Comparison of ENCODE assay signal across 8 mouse cellular contexts in the genomic region with DNA sequence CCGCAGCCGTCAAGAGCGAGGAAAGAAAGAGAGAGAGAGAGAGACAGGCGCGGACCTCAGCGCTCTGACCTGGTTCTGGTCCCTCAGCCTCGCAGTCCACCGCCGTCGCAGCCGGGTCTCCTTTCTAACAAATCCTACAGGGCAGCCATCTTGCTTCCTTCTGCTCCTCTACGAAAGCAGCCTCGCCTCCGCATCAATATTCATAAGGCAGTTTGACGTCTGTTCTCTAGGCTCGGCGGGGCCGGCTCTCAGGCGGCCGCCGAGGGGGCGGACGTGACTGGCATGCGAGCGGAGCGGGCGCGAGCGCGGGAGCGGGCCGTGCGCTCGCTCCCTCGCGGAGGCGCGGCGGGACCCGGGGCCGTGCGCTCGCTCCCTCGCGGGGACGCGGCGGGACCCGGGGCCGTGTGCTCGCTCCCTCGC. TPM values are rescaled to one million over a fixed set of nuclear protein-coding genes. Genes with fewer than 3 reads are reported as not detected.
DNase-seq lines count a peak whose midpoint lies in the region; ATAC-seq and TF ChIP-seq lines count a peak whose summit lies in the region.

No protein-coding gene starts in this region.

- peak; percentile 93 for ATAC-seq in embryonic facial prominence, embryonic 15.5 days (ENCODE audit: insufficient number of reproducible peaks, low FRiP score, low TSS enrichment, low read depth)
- peak; percentile 87 for ATAC-seq in heart, embryonic 11.5 days (replicated peaks; ENCODE audit: insufficient number of reproducible peaks, low FRiP score, low TSS enrichment)
- ATAC-seq in kidney, embryonic 16.5 days (ENCODE audit: low FRiP score, low TSS enrichment) = peak; percentile 95

- no peaks in the 10 kb centered on the region for H3K27me3 ChIP-seq in embryonic facial prominence, embryonic 15.5 days
- no peaks in the 10 kb centered on the region for H3K27me3 ChIP-seq in heart, embryonic 11.5 days (ENCODE audit: control insufficient read depth, insufficient read depth, low read length)
- no peaks in the 10 kb centered on the region for H3K27me3 ChIP-seq in kidney, embryonic 16.5 days (ENCODE audit: insufficient read depth, low read length)
- no peaks in the 10 kb centered on the region for H3K27me3 ChIP-seq in liver, adult 2 months (ENCODE audit: control insufficient read depth, insufficient read depth, low read length)
- H3K27me3 ChIP-seq in myocyte (ENCODE audit: control insufficient read depth, insufficient read depth, insufficient read length) = no peaks in the 10 kb centered on the region

- no peak for TF ChIP-seq CTCF in bone marrow, adult 2 months (IDR thresholded peaks at IDR 0.05; ENCODE audit: control insufficient read depth, insufficient read depth, low read length)
- TF ChIP-seq CTCF in liver, adult 2 months (IDR thresholded peaks at IDR 0.05; ENCODE audit: low read depth, low read length) = no peak

- H3K36me3 ChIP-seq in embryonic facial prominence, embryonic 15.5 days = no peaks in the 10 kb centered on the region
- no peaks in the 10 kb centered on the region for H3K36me3 ChIP-seq in heart, embryonic 11.5 days (ENCODE audit: control insufficient read depth, insufficient read depth, low read length)
- H3K36me3 ChIP-seq in kidney, embryonic 16.5 days (ENCODE audit: insufficient read depth, low read length) = no peaks in the 10 kb centered on the region
- no peaks in the 10 kb centered on the region for H3K36me3 ChIP-seq in liver, adult 2 months (ENCODE audit: control insufficient read depth, insufficient read depth, low read length)
- no peaks in the 10 kb centered on the region for H3K36me3 ChIP-seq in myocyte (ENCODE audit: control insufficient read depth, insufficient read depth)

- TF ChIP-seq POLR2A in bone marrow, adult 2 months (IDR thresholded peaks at IDR 0.05; ENCODE audit: borderline replicate concordance, control insufficient read depth, low read depth, low read length) = peak; percentile 71
- TF ChIP-seq POLR2A in liver, adult 2 months (IDR thresholded peaks at IDR 0.05; ENCODE audit: extremely low read depth, insufficient read depth, low read length) = peak; percentile 55; the same call in 1 of the 2 replicates
- peak; percentile 60 for TF ChIP-seq POLR2A in myocyte (IDR thresholded peaks at IDR 0.05; ENCODE audit: insufficient read length, low read depth)

- under 1% methylated on average over 52 of the region's 52 CpGs for WGBS in bone marrow, adult 2 months
- under 1% methylated on average over 48 of the region's 52 CpGs for WGBS in embryonic facial prominence, embryonic 15.5 days
- 2% methylated on average over 40 of the region's 52 CpGs for WGBS in heart, embryonic 11.5 days (ENCODE audit: insufficient replicate concordance)
- 0% methylated on average over 48 of the region's 52 CpGs for WGBS in kidney, embryonic 16.5 days
- under 1% methylated on average over 42 of the region's 52 CpGs for WGBS in liver, adult 2 months

- DNase-seq in A20 (ENCODE audit: low read depth, low spot score) = peak; percentile 90
- DNase-seq in liver, adult 2 months (ENCODE audit: extremely low read depth, low read depth, low spot score) = peak; percentile 84
- DNase-seq in spleen, postnatal 4 days (ENCODE audit: low spot score in 2 of 2) = peak; percentile 72 to 83

- H3K4me2 ChIP-seq in embryonic facial prominence, embryonic 15.5 days (replicated peaks) = peak overlapping the region; percentile 72
- peak overlapping the region; percentile 77 for H3K4me2 ChIP-seq in heart, embryonic 11.5 days
- peak overlapping the region; percentile 61 for H3K4me2 ChIP-seq in kidney, embryonic 16.5 days (replicated peaks; ENCODE audit: low read depth, low read length)
- H3K4me2 ChIP-seq in myocyte (ENCODE audit: low read depth) = no peak overlapping the region

- peak overlapping the region; percentile 99 for H3ac ChIP-seq in myocyte (ENCODE audit: control insufficient read depth, insufficient read length)

- peak overlapping the region; percentile 65 for H3K4me3 ChIP-seq in bone marrow, adult 2 months (replicated peaks; ENCODE audit: control insufficient read depth, low read depth, low read length)
- peak overlapping the region; percentile 78 for H3K4me3 ChIP-seq in embryonic facial prominence, embryonic 15.5 days (replicated peaks)
- H3K4me3 ChIP-seq in heart, embryonic 11.5 days (ENCODE audit: low read depth, low read length) = peak overlapping the region; percentile 82
- H3K4me3 ChIP-seq in kidney, embryonic 16.5 days (ENCODE audit: low read length) = peak overlapping the region; percentile 82
- H3K4me3 ChIP-seq in liver, adult 2 months (ENCODE audit: insufficient read depth, low read depth, low read length) = peak overlapping the region; percentile 81
- peak overlapping the region; percentile 97 for H3K4me3 ChIP-seq in myocyte

- peak overlapping the region; percentile 76 for H3K27ac ChIP-seq in bone marrow, adult 2 months (ENCODE audit: control insufficient read depth, insufficient read depth, low read depth, low read length, poor library complexity)
- peak overlapping the region; percentile 98 for H3K27ac ChIP-seq in embryonic facial prominence, embryonic 15.5 days (replicated peaks)
- peak overlapping the region; percentile 88 for H3K27ac ChIP-seq in heart, embryonic 11.5 days (ENCODE audit: low read depth, low read length)
- peak overlapping the region; percentile 95 for H3K27ac ChIP-seq in kidney, embryonic 16.5 days (ENCODE audit: low read length)
- peak overlapping the region; percentile 71 for H3K27ac ChIP-seq in liver, adult 2 months (replicated peaks; ENCODE audit: insufficient read depth, low read depth, low read length)

- H3K9me3 ChIP-seq in embryonic facial prominence, embryonic 15.5 days (replicated peaks) = no peaks in the 10 kb centered on the region
- H3K9me3 ChIP-seq in heart, embryonic 11.5 days (replicated peaks; ENCODE audit: control insufficient read depth, low read length) = no peaks in the 10 kb centered on the region
- no peaks in the 10 kb centered on the region for H3K9me3 ChIP-seq in kidney, embryonic 16.5 days (ENCODE audit: low read length)

- peaks cover 6% of the 10 kb centered on the region; the same call in 1 of the 2 replicates for H3K79me2 ChIP-seq in liver, adult 2 months (ENCODE audit: control insufficient read depth, insufficient read depth, low read length)
- H3K79me2 ChIP-seq in myocyte (ENCODE audit: control insufficient read depth, insufficient read depth) = peaks cover 43% of the 10 kb centered on the region

- H3K4me1 ChIP-seq in bone marrow, adult 2 months (ENCODE audit: control insufficient read depth, insufficient read depth, low read length) = peaks cover 1% of the 10 kb centered on the region; the same call in 1 of the 2 replicates
- H3K4me1 ChIP-seq in embryonic facial prominence, embryonic 15.5 days = 0 out of 2 replicates have a peak, but pooled peaks cover 8% of the 10 kb centered on the region
- H3K4me1 ChIP-seq in heart, embryonic 11.5 days (ENCODE audit: control insufficient read depth, insufficient read depth, low read length) = no peaks in the 10 kb centered on the region
- H3K4me1 ChIP-seq in kidney, embryonic 16.5 days (ENCODE audit: insufficient read depth, low read length) = peaks cover 15% of the 10 kb centered on the region
- H3K4me1 ChIP-seq in liver, adult 2 months (ENCODE audit: control insufficient read depth, insufficient read depth, low read length) = peaks cover 8% of the 10 kb centered on the region

- H3K9ac ChIP-seq in embryonic facial prominence, embryonic 15.5 days = peak overlapping the region; percentile 85
- peak overlapping the region; percentile 91 for H3K9ac ChIP-seq in heart, embryonic 11.5 days (ENCODE audit: low read depth, low read length)
- H3K9ac ChIP-seq in kidney, embryonic 16.5 days (replicated peaks; ENCODE audit: low read length) = peak overlapping the region; percentile 88
- peak overlapping the region; percentile 87 for H3K9ac ChIP-seq in liver, adult 2 months (ENCODE audit: low read depth, low read length)

TF ChIP-seq in myocyte, 11 proteins besides CTCF, POLR2A, EP300 and RAD21:
- no peak for TF ChIP-seq CEBPB (IDR thresholded peaks at IDR 0.05; ENCODE audit: insufficient read depth, poor library complexity, severe bottlenecking)
- no peak for TF ChIP-seq MAX (IDR thresholded peaks at IDR 0.05; ENCODE audit: low read depth)
- no peak for TF ChIP-seq MYOD1 (IDR thresholded peaks at IDR 0.05; ENCODE audit: control insufficient read depth in 1 of 3, insufficient read length in 2 of 3, low read depth in 2 of 3)
- peak; percentile 65 for TF ChIP-seq POLR2AphosphoS2 (IDR thresholded peaks at IDR 0.05; ENCODE audit: insufficient read length, low read depth)
- no peak for TF ChIP-seq TCF3 (IDR thresholded peaks at IDR 0.05; ENCODE audit: insufficient read length, low read depth)

RNA-seq across cellular contexts. Expression of a gene that starts 0.8 kb away (rescaled TPM):
- 7.5 and 14.8 TPM in 2 replicates for polyA plus RNA-seq in bone marrow, adult 2 months (2011; ENCODE audit: insufficient read depth, insufficient read length, low replicate concordance, missing spikeins)
- polyA plus RNA-seq in embryonic facial prominence, embryonic 15.5 days (2015; fragmentation: Nextera tagmentation; extraction: Ambion mirVana) = 17.4 and 18.4 TPM in 2 replicates
- polyA plus RNA-seq in heart, embryonic 11.5 days (2014; fragmentation: Nextera tagmentation; extraction: Ambion mirVana) = 14.1 and 19.4 TPM in 2 replicates
- polyA plus RNA-seq in kidney, embryonic 16.5 days (2015; fragmentation: Nextera tagmentation; extraction: Ambion mirVana) = 17.0 and 19.6 TPM in 2 replicates
- total RNA-seq in liver, adult 2 months (2014; rRNA removed) = 12.1 and 12.3 TPM in 2 replicates
- 5.8 and 8.2 TPM in 2 replicates for polyA plus RNA-seq in liver, adult 2 months (2012; rRNA removed)
- polyA plus RNA-seq in myocyte (2012; fragmentation: generic; extraction: Trizol) = 2.9 TPM

Comparison
In these comparisons a context has a peak if more than half of its experiments do, and no peak if none do; other contexts are left out.
1. Peak in every context shown above with its lines: DNase-seq, ATAC-seq, H3K4me3 ChIP-seq and H3K27ac ChIP-seq.